Mouse (Mus musculus) natural killer cell, adult 2 months (primary cell): ENCODE measurements around the gene Tecr.
A peak's percentile ranks its signal among the peaks of the same experiment; 100 is the strongest.
"Not testable (repeated sequence)": the region's sequence is repeated elsewhere in the genome, so short reads cannot be mapped to it uniquely, and the experiment has no call there.

Experiments used
- DNase-seq, 2 experiments: peaks; one replicate each; pipeline ENCODE4 v3.0.0; 2022; ENCODE audit warnings: low spot score in 2 of 2

Tecr gene

GRCm38 (mm10) chr8:83618566-83618965, 10.8 kb upstream of the Tecr start:
- no peak for DNase-seq

DNA sequence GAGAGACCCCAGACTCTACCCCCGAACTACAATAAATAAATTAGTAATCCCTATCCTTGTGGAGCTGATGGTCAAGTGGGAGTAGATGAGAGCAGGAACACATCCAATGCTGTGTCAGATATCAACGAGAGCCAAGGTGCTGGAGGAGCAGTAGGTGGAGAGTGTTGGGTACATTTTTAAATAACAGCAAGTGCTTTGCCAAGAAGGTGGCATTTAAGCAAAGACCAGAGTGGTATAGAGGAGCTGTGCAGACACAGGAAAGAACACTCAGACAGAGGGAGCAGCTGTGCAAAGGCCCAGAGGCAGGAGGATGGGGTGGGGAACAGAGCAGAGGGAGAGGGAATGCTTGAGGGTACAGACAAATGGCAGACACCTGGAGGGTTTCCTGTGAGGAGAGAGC, 9.3 kb upstream of the Tecr start:
- no peak for DNase-seq

DNA sequence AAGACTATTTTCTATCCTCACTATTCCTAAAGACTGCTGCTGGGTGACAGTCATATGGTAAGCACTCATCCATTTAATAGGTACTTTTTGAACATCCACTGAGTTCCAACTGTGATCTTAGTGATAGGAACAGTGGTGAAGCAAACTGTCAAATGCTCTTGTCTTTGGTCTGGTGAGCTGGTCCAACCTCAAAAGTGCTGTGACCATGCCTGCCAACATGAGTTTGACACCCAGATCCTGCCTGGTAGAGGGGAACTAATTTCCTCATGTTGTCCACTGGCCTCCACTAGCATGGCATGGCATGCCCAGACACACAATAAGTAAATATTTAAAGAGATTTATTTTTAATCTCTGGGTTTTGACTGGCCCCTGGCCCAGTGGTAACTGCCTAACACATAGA, 8.9 kb upstream of the Tecr start:
- no peak for DNase-seq

- DNase-seq, result no peak
Observed at GRCm38 (mm10) chr8:83613695-83614094, 5.9 kb upstream of the Tecr start.

DNA sequence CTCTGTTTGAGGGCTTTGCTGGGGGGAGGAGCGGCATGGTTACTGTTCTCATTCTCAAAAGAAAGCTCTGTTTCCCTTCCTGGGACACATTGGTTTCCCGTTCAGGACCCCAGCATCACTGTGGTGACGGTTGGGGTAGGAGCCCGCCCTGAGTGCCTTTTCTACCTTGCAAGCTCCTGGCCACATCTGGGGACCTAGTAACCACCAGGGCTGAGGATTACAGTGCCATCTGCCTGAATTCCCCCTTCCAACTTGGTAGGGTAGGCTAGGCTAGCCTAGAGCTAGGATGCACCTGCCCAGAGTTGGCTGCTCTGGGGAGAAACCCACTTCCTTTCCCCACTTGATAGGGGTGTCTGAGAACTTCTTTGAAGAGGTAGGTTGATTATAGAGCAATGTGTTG, 4.2 kb upstream of the Tecr start:
- DNase-seq, result no peak

GRCm38 (mm10) chr8:83609547-83610180, 1.9 kb upstream of the Tecr start:
- no peak for DNase-seq

DNA sequence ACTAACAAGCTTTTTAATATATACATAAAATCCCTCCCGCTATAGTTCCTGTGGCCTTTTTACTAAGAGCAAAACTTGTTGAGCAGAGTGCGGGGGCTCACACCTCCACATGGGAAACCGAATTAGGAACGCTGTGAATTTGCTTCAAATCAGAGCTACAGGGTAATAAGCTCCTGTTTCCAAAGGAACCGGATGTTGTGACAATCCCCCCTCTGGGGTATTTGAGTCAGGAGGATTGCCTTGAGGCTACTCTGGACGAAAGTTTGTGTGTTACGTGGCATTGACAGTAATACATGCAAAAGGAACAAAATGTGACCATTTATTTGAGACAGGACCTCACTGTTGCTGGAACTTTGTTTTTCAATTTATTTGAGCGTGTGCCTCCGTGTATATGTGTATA, 1.3 kb upstream of the Tecr start:
- no peak for DNase-seq

DNA sequence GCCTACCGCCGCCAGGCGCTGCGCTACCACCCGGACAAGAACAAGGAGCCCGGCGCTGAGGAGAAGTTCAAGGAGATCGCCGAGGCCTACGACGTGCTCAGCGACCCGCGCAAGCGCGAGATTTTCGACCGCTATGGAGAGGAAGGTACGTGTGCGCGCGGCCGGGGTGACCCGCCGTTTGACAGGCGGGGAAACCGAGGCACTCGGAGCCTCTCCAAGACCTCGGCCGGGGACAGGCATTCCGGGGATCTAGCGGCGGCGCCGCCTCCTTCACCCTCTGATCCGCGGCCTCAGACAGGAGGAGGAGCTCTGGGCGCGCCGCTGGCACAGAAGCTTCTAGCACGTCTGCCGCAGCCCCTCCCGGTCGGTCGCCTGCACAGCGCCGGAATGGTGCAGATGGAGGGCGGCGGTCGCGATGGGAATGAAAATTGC, 643 bp upstream of the Tecr start:
- DNase-seq, result peak; percentile 69 to 76

DNA sequence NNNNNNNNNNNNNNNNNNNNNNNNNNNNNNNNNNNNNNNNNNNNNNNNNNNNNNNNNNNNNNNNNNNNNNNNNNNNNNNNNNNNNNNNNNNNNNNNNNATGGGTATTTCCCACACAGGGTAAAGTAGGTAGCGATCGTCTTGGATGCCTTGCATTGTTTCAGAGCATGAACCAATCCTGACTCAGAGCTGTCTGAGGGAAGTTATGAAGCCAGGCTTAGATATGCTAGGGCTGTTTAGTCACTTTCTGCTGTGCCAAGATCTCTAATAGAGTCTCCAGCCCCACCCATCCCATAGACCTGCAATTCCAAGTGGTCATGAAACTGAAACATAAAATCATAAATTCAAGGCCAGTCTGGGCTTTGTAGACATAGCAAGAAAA, 5.1 kb downstream of the Tecr start:
- DNase-seq, result no peak

- no peak for DNase-seq
Observed at GRCm38 (mm10) chr8:83599814-83600213, 8.0 kb downstream of the Tecr start.

DNA sequence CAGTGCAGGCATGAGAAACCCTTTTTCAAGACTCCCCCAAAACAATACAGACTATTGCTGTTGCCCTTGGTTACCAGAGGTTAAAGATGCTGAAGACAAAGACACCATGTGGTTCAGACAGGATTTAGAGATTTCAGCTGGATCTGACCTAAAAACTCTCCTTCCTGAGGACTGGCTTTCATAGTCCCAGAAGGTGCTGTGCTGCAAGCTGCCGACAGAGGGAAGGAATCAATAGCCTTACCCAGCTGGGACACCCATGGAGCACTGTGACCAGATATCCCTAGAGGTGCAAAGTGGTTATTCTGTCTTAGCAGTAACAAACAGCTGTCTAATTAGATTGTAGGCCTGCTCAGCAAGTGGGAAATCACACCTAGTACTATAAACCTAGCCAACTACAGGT, 9.6 kb downstream of the Tecr start:
- DNase-seq, result no peak

GRCm38 (mm10) chr8:83596369-83596768, 11.4 kb downstream of the Tecr start:
- DNase-seq, result peak in 1 of 2 experiments; percentile 22

DNA sequence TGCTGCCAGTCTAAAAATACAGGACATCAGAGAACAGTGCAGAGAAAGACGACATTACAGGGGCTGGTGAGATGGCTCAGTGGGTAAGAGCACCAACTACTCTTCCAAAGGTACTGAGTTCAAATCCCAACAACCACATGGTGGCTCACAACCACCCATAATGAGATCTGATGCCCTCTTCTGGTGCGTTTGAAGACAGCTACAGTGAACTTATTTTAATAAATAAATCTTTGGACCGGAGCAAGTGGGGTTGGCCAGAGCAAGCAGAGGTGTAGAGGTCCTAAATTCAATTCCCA, 12.8 kb downstream of the Tecr start:
- DNase-seq, result not testable (repeated sequence)

DNA sequence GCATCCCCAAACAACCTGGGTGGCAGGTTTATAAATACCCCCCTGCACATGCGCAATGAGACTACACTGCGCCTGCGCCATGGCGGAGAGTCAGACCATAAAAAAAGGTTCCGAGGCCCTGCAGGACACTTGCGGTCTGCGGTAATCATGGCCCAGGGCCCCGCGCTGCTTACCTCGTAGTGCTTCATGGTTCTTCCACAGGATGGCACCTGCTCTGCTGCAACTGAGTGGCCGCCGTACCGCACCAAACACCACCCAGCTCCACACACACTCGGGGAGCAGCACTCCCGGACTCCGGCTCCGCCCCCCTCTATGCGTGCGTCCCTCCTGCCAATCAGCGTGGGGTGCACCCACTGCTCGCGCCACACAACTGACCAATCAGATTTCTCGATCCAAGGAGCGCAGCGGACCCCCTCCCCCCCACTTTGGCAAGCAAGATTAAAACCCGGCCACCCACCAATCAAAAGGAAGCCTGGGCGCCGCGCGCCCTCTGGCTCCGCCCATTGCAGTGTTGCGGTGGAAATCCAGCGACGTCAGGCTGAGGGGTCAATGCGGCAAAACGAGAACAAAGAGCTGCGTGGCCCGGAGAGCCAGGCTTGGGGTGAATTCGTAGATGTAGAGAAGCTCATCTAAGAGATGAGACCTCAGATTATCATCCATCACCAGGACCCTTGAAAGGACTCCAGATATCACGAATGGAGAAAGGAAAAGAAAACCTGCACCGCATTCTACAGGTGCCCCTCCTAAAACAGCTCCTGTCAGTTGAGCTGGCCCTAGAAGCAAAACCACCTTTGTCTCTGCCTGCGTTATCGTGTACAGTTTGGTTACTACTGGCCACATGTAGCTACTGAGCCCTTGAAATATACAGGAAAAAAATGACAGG, 13.4 kb downstream of the Tecr start:
- DNase-seq, result peak; percentile 94 to 96

GRCm38 (mm10) chr8:83593325-83594166, 14.2 kb downstream of the Tecr start:
- DNase-seq, result no peak

DNA sequence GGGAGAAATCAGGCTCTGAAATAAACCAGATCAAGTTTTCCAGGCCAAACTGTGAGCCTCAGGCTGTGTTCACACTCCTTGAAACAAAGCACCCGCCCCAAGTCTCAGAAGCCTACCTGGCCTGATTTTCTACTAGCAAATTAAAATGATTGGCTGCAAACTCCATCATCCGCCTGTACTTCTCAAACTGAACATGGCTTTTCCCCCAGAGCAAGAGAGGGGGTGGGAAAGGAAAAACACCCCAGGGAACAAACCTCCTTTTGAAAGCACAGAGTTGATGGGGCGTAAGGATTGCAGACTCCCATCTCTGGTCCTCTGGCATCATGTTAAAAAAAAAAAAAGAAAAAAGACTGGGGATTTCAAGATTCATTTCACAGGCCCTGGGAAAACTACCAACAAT, 15.1 kb downstream of the Tecr start:
- DNase-seq, result no peak

DNA sequence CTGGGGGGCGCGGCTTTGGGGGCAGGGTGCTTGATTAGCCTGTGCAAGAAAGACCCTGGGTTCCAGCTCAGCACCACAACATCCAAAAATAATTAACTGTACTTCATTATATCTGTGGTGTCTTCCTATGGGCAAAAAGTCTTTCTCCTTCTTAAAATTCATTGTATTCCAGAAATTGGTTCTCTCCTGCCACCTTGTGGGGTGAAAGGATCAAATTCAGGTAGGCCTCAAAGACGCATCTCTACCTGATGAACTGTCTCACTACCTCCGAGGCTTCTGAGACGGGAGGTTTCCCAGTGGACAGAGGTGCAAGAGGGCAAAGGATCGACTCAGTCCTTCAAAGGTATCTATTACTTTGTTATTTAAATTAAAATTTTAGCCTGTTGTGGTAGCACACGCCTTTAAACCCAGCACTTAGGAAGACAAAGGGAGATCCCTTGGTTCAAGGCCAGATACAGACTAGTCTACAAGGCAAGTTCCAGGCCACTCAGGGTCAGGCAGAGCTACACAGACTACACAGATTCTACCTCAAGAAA, 17.2 kb downstream of the Tecr start:
- DNase-seq, result no peak

DNA sequence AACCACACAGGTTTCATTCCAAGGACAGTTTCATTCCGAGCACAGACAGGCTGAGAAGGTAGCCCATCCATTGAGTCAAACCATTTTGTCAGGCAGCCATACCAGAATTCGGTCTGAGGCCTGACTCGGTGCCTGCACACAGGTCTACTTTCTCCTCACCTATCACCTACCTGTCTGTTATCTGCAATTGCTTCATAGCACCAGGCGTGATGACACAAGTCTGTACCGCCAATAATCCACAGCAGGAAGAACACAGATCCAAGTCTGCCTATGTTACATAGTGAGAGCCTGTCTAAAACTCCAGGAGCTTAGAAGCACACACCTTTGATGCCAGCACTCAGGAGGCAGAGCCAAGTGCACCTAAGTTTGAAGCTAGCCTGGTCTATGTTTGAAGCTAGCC, 18.9 kb downstream of the Tecr start:
- no peak for DNase-seq

GRCm38 (mm10) chr8:83587644-83588043, 20.1 kb downstream of the Tecr start:
- DNase-seq, result no peak

GRCm38 (mm10) chr8:83585333-83585732, 22.4 kb downstream of the Tecr start:
- DNase-seq, result no peak

GRCm38 (mm10) chr8:83584771-83585170, 23.0 kb downstream of the Tecr start:
- DNase-seq, result no peak

GRCm38 (mm10) chr8:83583236-83583635, 24.5 kb downstream of the Tecr start:
- DNase-seq, result no peak
